ENCODE assay signal across 9 mouse cellular contexts in genomic region chr1:60960451-60960850, GRCm38 (mm10). TPM values are rescaled to one million over a fixed set of nuclear protein-coding genes. Genes with fewer than 3 reads are reported as not detected.
A peak's percentile ranks its signal among the peaks of the same experiment; 100 is the strongest.
DNase-seq lines count a peak whose midpoint lies in the region; ATAC-seq and TF ChIP-seq lines count a peak whose summit lies in the region.
"Had no signal": no experiment of that assay in that cellular context is flagged by ENCODE, and none has a peak within 500 bp of the region (broad histone marks: within the 10 kb centered on the region; RNA-seq: fewer than 3 reads in every experiment).

No protein-coding gene starts in this region.

- WGBS in heart, embryonic 15.5 days = 36% methylated on average over 11 of the region's 11 CpGs
- WGBS in thymus, adult 2 months = 24% methylated on average over 11 of the region's 11 CpGs

- ATAC-seq in heart, embryonic 15.5 days (replicated peaks; ENCODE audit: insufficient number of reproducible peaks, insufficient read depth, low FRiP score, low read depth) = peak; percentile 88
- peak; percentile 95 for ATAC-seq in megakaryocyte-erythroid progenitor cell, adult 5-6 weeks (replicated peaks; ENCODE audit: low FRiP score, low TSS enrichment, poor library complexity, severe bottlenecking)

- DNase-seq in layer of hippocampus, adult 9-11 months = peak; percentile 35
- DNase-seq in layer of hippocampus, postnatal 25 days (ENCODE audit: extremely low spot score in 1 of 2, low spot score in 1 of 2) = no peak
- peak; percentile 47 for DNase-seq in liver
- DNase-seq in thymus, postnatal 0 days (ENCODE audit: low spot score) = no peak
- no peak for DNase-seq in thymus, adult 2 months
- DNase-seq in B cell, adult 2 months = no peak

- peak overlapping the region; percentile 77 for H3K27ac ChIP-seq in heart, embryonic 15.5 days
- no peak overlapping the region for H3K27ac ChIP-seq in thymus, adult 2 months (ENCODE audit: control insufficient read depth, insufficient read depth, low read length)

- no peak for TF ChIP-seq CTCF in thymus, adult 2 months (IDR thresholded peaks at IDR 0.05; ENCODE audit: borderline replicate concordance, control insufficient read depth, extremely low read depth, insufficient read depth, low read length, poor library complexity)

- peaks cover 12% of the 10 kb centered on the region for H3K4me1 ChIP-seq in heart, embryonic 15.5 days (replicated peaks)
- 0 out of 2 replicates have a peak, but pooled peaks cover 3% of the 10 kb centered on the region for H3K4me1 ChIP-seq in thymus, adult 2 months (replicated peaks; ENCODE audit: control insufficient read depth, insufficient read depth, low read length)

- H3K27me3 ChIP-seq in heart, embryonic 15.5 days = no peaks in the 10 kb centered on the region
- no peaks in the 10 kb centered on the region for H3K27me3 ChIP-seq in thymus, adult 2 months (ENCODE audit: control insufficient read depth, insufficient read depth, low read length)
- H3K27me3 ChIP-seq: CH12.LX had no signal

- no peak overlapping the region for H3K4me3 ChIP-seq in heart, embryonic 15.5 days
- no peak overlapping the region for H3K4me3 ChIP-seq in thymus, adult 2 months (ENCODE audit: control insufficient read depth, insufficient read depth, low read length)

- H3K9ac ChIP-seq in heart, embryonic 15.5 days = no peak overlapping the region

- TF ChIP-seq POLR2A in thymus, adult 2 months (IDR thresholded peaks at IDR 0.05; ENCODE audit: control insufficient read depth, extremely low read depth, insufficient read depth, low read length, poor library complexity) = no peak

- H3K9me3 ChIP-seq in heart, embryonic 15.5 days (replicated peaks) = no peaks in the 10 kb centered on the region

- H3K36me3 ChIP-seq in heart, embryonic 15.5 days = no peaks in the 10 kb centered on the region
- no peaks in the 10 kb centered on the region for H3K36me3 ChIP-seq in thymus, adult 2 months (ENCODE audit: control insufficient read depth, insufficient read depth, low read length)

- H3K4me2 ChIP-seq in heart, embryonic 15.5 days = peak overlapping the region; percentile 26; the same call in 1 of the 2 replicates

RNA-seq across cellular contexts. Expression of gene Icos, which starts 17.3 kb away (rescaled TPM):
- total RNA-seq in layer of hippocampus, postnatal 25 days (2021) = not detected
- 0.48 and 0.81 TPM in 2 replicates for polyA plus RNA-seq in heart, embryonic 15.5 days (2015; fragmentation: Nextera tagmentation; extraction: Ambion mirVana)
- 0.20 TPM in 1 of 2 replicates, not detected in the other for total RNA-seq in megakaryocyte-erythroid progenitor cell, adult 5-6 weeks (2014; fragmentation: Nextera tagmentation)
- 2.5 TPM in 1 of 2 replicates, not detected in the other for total RNA-seq in megakaryocyte-erythroid progenitor cell, adult 5-6 weeks (2017)
- 22.6 and 22.7 TPM in 2 replicates for polyA plus RNA-seq in thymus, postnatal 0 days (2015; fragmentation: Nextera tagmentation; extraction: Ambion mirVana)
- polyA plus RNA-seq in thymus, adult 2 months (2012; rRNA removed) = 8.1 and 8.9 TPM in 2 replicates

Comparison
In these comparisons a context has a peak if more than half of its experiments do, and no peak if none do; other contexts are left out.
1. DNase-seq: peak in layer of hippocampus, adult 9-11 months (single experiment) and liver (single experiment); none in layer of hippocampus, postnatal 25 days (0 of 2), thymus, postnatal 0 days (single experiment), thymus, adult 2 months (single experiment) and B cell, adult 2 months (0 of 2).